Mouse (Mus musculus) liver, embryonic 16.5 days (tissue): Measurements from ENCODE around the gene H2afx. TPM values are rescaled to one million over a fixed set of nuclear protein-coding genes. Genes with fewer than 3 reads are reported as not detected.
A peak's percentile ranks its signal among the peaks of the same experiment; 100 is the strongest.
"Not testable (repeated sequence)": the region's sequence is repeated elsewhere in the genome, so short reads cannot be mapped to it uniquely, and the experiment has no call there.

ENCODE experiments used
- ATAC-seq: fragments of 200-750 bp; cut with Nextera tagmentation; 2 replicates; pipeline ENCODE4 v1.8.0; 2017; ENCODE audit warnings: low read depth, mild to moderate bottlenecking, moderate number of reproducible peaks, moderate library complexity
- H3K27ac ChIP-seq: fragments of 300-500 bp; sonication (generic); 2 replicates; pipeline ENCODE4 v1.5.1; 2014; ENCODE audit warnings: mild to moderate bottlenecking, low read length
- H3K27me3 ChIP-seq: fragments of 300-500 bp; sonication (generic); 2 replicates; pipeline ENCODE4 v1.6.1; 2014; ENCODE audit warnings: low read depth, low read length, mixed read lengths; ENCODE audit not compliant: control insufficient read depth, insufficient read depth
- H3K36me3 ChIP-seq: fragments of 300-500 bp; sonication (generic); 2 replicates; pipeline ENCODE4 v1.6.1; 2014; ENCODE audit warnings: mild to moderate bottlenecking; ENCODE audit not compliant: control insufficient read depth, insufficient read depth
- H3K4me1 ChIP-seq: fragments of 300-500 bp; sonication (generic); 2 replicates; pipeline ENCODE4 v1.6.1; 2014; ENCODE audit warnings: low read depth, low read length, mixed read lengths; ENCODE audit not compliant: control insufficient read depth
- H3K4me2 ChIP-seq: fragments of 300-500 bp; sonication (generic); 2 replicates; pipeline ENCODE4 v1.6.1; 2014; ENCODE audit warnings: low read depth, low read length, mixed read lengths
- H3K4me3 ChIP-seq: fragments of 300-500 bp; sonication (generic); 2 replicates; pipeline ENCODE4 v1.5.1; 2014; ENCODE audit warnings: low read depth, mild to moderate bottlenecking, low read length
- H3K9ac ChIP-seq: fragments of 300-500 bp; sonication (generic); 2 replicates; pipeline ENCODE4 v1.6.1; 2014; ENCODE audit warnings: low read depth, low read length
- H3K9me3 ChIP-seq: fragments of 300-500 bp; sonication (generic); replicated peaks from 2 replicates; pipeline ENCODE4 v1.6.1; 2016; ENCODE audit warnings: low read length; ENCODE audit not compliant: control insufficient read depth
- WGBS: fragments of 180-500 bp; shearing (Covaris S2); extraction: QIAGEN DNeasy Blood & Tissue Kit; methylation state at CpG from one replicate; pipeline ENCODE4 v1.1.7; 2014; ENCODE audit not compliant: insufficient replicate concordance; 5-methylcytosine and 5-hydroxymethylcytosine counted together
- polyA plus RNA-seq: library from polyadenylated mRNA; unstranded; fragments of >200 nt; fragmentation: Nextera tagmentation; extraction: Ambion mirVana; gene quantifications from 2 replicates; pipeline ENCODE4 v1.2.1, GENCODE M21; 2015

H2afx gene
- polyA plus RNA-seq, 1 experiment from 2014 or later: 216 TPM

GRCm38 (mm10) chr9:44357207-44357606 is 22.7 kb downstream of the H2afx start:
- Histone ChIP-seq H3K9ac (no peak overlapping the region), H3K27me3 (no peaks in the 10 kb centered on the region), H3K4me1 (peaks cover 10% of the 10 kb centered on the region), H3K27ac (no peak overlapping the region), H3K36me3 (peaks cover 61% of the 10 kb centered on the region), H3K4me3 (no peak overlapping the region), H3K9me3 (no peaks in the 10 kb centered on the region), H3K4me2 (no peak overlapping the region)
- no peak for ATAC-seq
- 61% methylated on average over 4 of the region's 4 CpGs for WGBS

GRCm38 (mm10) chr9:44361190-44361917 is 26.9 kb downstream of the H2afx start, which contains the start of gene Vps11:
Vps11 (minus strand) TSS chr9:44361670.
- Histone ChIP-seq H3K27me3 (no peaks in the 10 kb centered on the region), H3K9me3 (no peaks in the 10 kb centered on the region), H3K27ac (peak within 1 kb of the TSS; percentile 83), H3K9ac (peak within 1 kb of the TSS; percentile 83), H3K4me3 (peak within 1 kb of the TSS; percentile 84), H3K4me2 (peak within 1 kb of the TSS; percentile 78), H3K4me1 (peaks cover 7% of the 10 kb centered on the region), H3K36me3 (peaks cover 22% of the 10 kb centered on the region)
- under 1% methylated on average over 44 of the region's 44 CpGs for WGBS
- peak; percentile 90 for ATAC-seq

GRCm38 (mm10) chr9:44361931-44362330 is 27.4 kb downstream of the H2afx start:
- peaks cover 16% of the 10 kb centered on the region for H3K36me3 ChIP-seq
- 0 out of 2 replicates have a peak, but pooled peaks have one; percentile 18 for ATAC-seq
- H3K9ac ChIP-seq: peak overlapping the region; percentile 27; the same call in 1 of the 2 replicates
- H3K27me3 ChIP-seq, H3K9me3 ChIP-seq, H3K4me1 ChIP-seq: not testable (repeated sequence)
- WGBS: 44% methylated on average over 4 of the region's 4 CpGs
- H3K27ac ChIP-seq: peak overlapping the region; percentile 72
- H3K4me2 ChIP-seq: peak overlapping the region; percentile 78
- peak overlapping the region; percentile 84 for H3K4me3 ChIP-seq

- Histone ChIP-seq H3K27me3 (no peaks in the 10 kb centered on the region), H3K27ac (no peak overlapping the region), H3K4me1 (peaks cover 7% of the 10 kb centered on the region), H3K9ac (no peak overlapping the region), H3K9me3 (no peaks in the 10 kb centered on the region), H3K36me3 (peaks cover 1% of the 10 kb centered on the region), H3K4me2 (no peak overlapping the region), H3K4me3 (no peak overlapping the region)
- no peak for ATAC-seq
- WGBS: 53% methylated on average over 3 of the region's 3 CpGs
Measured at GRCm38 (mm10) chr9:44364480-44364879, 30.0 kb downstream of the H2afx start.

GRCm38 (mm10) chr9:44373386-44373785 is 38.9 kb downstream of the H2afx start:
- Histone ChIP-seq H3K9ac (no peak overlapping the region), H3K27me3 (no peaks in the 10 kb centered on the region), H3K9me3 (no peaks in the 10 kb centered on the region), H3K4me3 (no peak overlapping the region), H3K4me1 (peaks cover 9% of the 10 kb centered on the region), H3K36me3 (no peaks in the 10 kb centered on the region), H3K4me2 (no peak overlapping the region), H3K27ac (no peak overlapping the region)
- ATAC-seq: no peak

- Histone ChIP-seq H3K9me3 (no peaks in the 10 kb centered on the region), H3K36me3 (no peaks in the 10 kb centered on the region), H3K4me1 (peaks cover 22% of the 10 kb centered on the region), H3K9ac (no peak overlapping the region), H3K4me3 (no peak overlapping the region), H3K27ac (no peak overlapping the region), H3K4me2 (no peak overlapping the region), H3K27me3 (no peaks in the 10 kb centered on the region)
- 80% methylated on average over 6 of the region's 6 CpGs for WGBS
- ATAC-seq: no peak
Measured at GRCm38 (mm10) chr9:44376141-44376540, 41.6 kb downstream of the H2afx start.

- not testable (repeated sequence) for H3K36me3 ChIP-seq, ATAC-seq, H3K27me3 ChIP-seq, H3K9ac ChIP-seq, H3K4me2 ChIP-seq, H3K9me3 ChIP-seq, H3K4me3 ChIP-seq, H3K27ac ChIP-seq
- 58% methylated on average over 2 of the region's 2 CpGs for WGBS
- peaks cover 22% of the 10 kb centered on the region for H3K4me1 ChIP-seq
Measured at GRCm38 (mm10) chr9:44377335-44377734, 42.8 kb downstream of the H2afx start.

- no peak for ATAC-seq
- 41% methylated on average over 5 of the region's 5 CpGs for WGBS
- H3K9ac ChIP-seq: peak overlapping the region; percentile 72
Measured at GRCm38 (mm10) chr9:44378153-44378730, 43.7 kb downstream of the H2afx start.

More at GRCm38 (mm10) chr9:44378153-44378730, 43.7 kb downstream of the H2afx start:
- peaks cover 11% of the 10 kb centered on the region for H3K36me3 ChIP-seq
- no peaks in the 10 kb centered on the region for H3K9me3 ChIP-seq
- H3K4me2 ChIP-seq: peak overlapping the region; percentile 90
- H3K4me3 ChIP-seq: peak overlapping the region; percentile 84
- H3K27me3 ChIP-seq: no peaks in the 10 kb centered on the region
- H3K4me1 ChIP-seq: peaks cover 22% of the 10 kb centered on the region
- peak overlapping the region; percentile 82 for H3K27ac ChIP-seq
